Mouse (Mus musculus) ES-Bruce4 (cell line): Measurements from ENCODE around the gene Shisa8. TPM values are rescaled to one million over a fixed set of nuclear protein-coding genes. Genes with fewer than 3 reads are reported as not detected.

Experiments
- H3K27ac ChIP-seq: 2 replicates; pipeline ENCODE4 v1.5.1; 2012; ENCODE audit warnings: low read length, inconsistent platforms; ENCODE audit not compliant: insufficient read depth
- H3K27me3 ChIP-seq: 2 replicates; pipeline ENCODE4 v1.6.1; 2012; ENCODE audit warnings: mild to moderate bottlenecking, low read length, inconsistent platforms; ENCODE audit not compliant: control insufficient read depth, poor library complexity, insufficient read depth, severe bottlenecking
- H3K36me3 ChIP-seq: 2 replicates; pipeline ENCODE4 v1.6.1; 2012; ENCODE audit warnings: inconsistent platforms, mild to moderate bottlenecking, low read length, moderate library complexity; ENCODE audit not compliant: control insufficient read depth, poor library complexity, insufficient read depth, severe bottlenecking
- H3K4me1 ChIP-seq: one replicate; pipeline ENCODE4 v1.8.1; 2011; ENCODE audit warnings: low read length; ENCODE audit not compliant: control insufficient read depth, insufficient read depth
- H3K4me3 ChIP-seq: 2 replicates; pipeline ENCODE4 v1.5.1; 2011; ENCODE audit warnings: low read depth, mild to moderate bottlenecking, low read length
- H3K9ac ChIP-seq: 2 replicates; pipeline ENCODE4 v1.6.1; 2012; ENCODE audit warnings: low read depth, mild to moderate bottlenecking, inconsistent platforms; ENCODE audit not compliant: poor library complexity, severe bottlenecking
- H3K9me3 ChIP-seq: replicated peaks from 2 replicates; pipeline ENCODE4 v1.6.1; 2012; ENCODE audit warnings: mild to moderate bottlenecking, low read length, inconsistent platforms; ENCODE audit not compliant: control insufficient read depth, poor library complexity, insufficient read depth, severe bottlenecking
- CTCF ChIP-seq: IDR thresholded peaks from one replicate; pipeline ENCODE4 v1.8.1; 2011; ENCODE audit warnings: low read depth, low read length
- EP300 ChIP-seq: IDR thresholded peaks from 2 replicates; pipeline ENCODE4 v1.6.1; 2011; ENCODE audit warnings: low read depth, low read length; ENCODE audit not compliant: insufficient read depth
- POLR2A ChIP-seq: IDR thresholded peaks from one replicate; pipeline ENCODE4 v1.8.1; 2011; ENCODE audit warnings: low read length; ENCODE audit not compliant: insufficient read depth
- polyA plus RNA-seq: library from polyadenylated mRNA; stranded (reverse); fragments of >200 nt; gene quantifications from 2 replicates; pipeline ENCODE4 v1.2.4, GENCODE M21; 2011; ENCODE audit warnings: low read depth; ENCODE audit not compliant: missing spikeins, insufficient read depth, insufficient read length

Shisa8 gene
- polyA plus RNA-seq, 1 experiment: 7.4 TPM

DNA sequence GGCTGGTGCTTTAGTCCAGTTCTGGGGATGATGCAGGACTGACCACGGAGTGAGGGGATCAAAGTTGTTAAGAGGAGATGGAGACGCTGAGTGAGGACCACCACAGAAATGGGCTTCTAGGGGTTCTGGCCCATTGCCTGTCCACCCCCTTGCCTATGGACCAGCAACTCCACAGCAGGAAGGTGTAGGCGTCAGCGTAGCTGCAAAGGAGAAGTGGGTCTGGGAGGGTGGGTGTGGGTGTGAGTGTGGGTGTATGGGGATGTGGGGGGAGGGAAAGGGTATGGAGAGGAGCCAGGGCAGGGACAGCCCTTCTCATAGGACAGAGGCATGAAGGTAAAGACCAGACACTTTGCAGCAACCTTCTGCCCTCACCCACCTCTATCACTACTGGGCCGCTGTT is 13.2 kb upstream of the Shisa8 start:
- Histone ChIP-seq H3K9me3 (no peaks in the 10 kb centered on the region), H3K4me3 (no peak overlapping the region), H3K9ac (no peak overlapping the region), H3K27ac (no peak overlapping the region), H3K4me1 (peaks cover 6% of the 10 kb centered on the region), H3K36me3 (no peaks in the 10 kb centered on the region), H3K27me3 (no peaks in the 10 kb centered on the region)
- no peak for TF ChIP-seq CTCF
- TF ChIP-seq POLR2A: no peak
- TF ChIP-seq EP300: no peak

GRCm38 (mm10) chr15:82224602-82225215 is 12.1 kb upstream of the Shisa8 start:
- Histone ChIP-seq H3K4me1 (peaks cover 10% of the 10 kb centered on the region), H3K9me3 (no peaks in the 10 kb centered on the region), H3K27ac (no peak overlapping the region), H3K9ac (no peak overlapping the region), H3K4me3 (no peak overlapping the region), H3K27me3 (no peaks in the 10 kb centered on the region), H3K36me3 (no peaks in the 10 kb centered on the region)
- TF ChIP-seq POLR2A (no peak), CTCF (no peak), EP300 (no peak)

DNA sequence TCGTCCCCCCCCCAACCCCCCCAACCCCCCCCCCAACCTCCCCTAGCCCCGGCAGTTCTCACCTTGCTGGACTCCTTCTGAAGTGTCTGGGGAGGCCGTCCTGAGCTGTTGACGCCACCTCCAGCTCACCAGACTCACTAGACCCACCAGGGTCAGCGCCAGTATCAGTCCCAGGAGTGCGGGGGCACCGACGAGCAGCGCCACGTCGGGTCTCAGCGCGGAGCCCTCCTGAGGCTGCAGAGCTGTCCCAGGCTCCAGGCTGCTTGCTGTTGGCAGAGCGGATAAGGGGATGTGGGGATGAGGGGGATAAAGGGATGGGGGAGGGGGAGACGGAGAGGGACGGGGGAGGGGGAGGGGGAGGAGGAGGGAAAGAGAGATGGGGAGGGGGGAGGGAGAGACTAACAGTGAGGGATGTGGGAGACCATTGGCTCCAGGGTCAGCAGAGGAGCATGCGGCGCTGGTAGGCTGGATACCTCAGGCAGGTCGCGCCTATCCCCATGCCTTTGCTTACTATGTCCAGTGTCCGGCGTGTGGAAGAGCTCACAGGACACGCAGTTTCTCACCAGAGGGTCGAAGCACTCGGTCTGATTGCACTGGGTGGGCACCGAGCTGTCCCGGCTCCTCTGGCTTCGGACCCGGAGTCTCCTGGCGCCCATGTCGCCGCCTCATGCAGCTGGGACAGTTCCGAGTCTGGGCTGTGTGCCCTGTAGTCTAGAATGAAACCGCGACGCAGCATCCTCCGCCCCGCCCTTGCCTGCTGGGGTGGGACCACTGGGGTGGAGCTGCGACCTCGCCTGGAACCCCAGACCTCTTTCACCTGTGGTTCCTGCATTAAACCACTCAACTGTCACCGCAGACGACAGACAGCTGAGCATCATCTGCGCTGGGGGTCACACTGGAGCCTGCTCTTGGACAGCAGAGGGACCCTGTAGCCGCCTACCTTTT is 11.3 kb upstream of the Shisa8 start, which contains the start of gene Tnfrsf13c:
Tnfrsf13c (minus strand) TSS at position 713 of the 945 bp plus-strand sequence.
- H3K9ac ChIP-seq: no peak within 1 kb of the TSS
- no peaks in the 10 kb centered on the region for H3K27me3 ChIP-seq
- TF ChIP-seq CTCF: no peak
- no peak for TF ChIP-seq POLR2A
- no peak for TF ChIP-seq EP300
- H3K36me3 ChIP-seq: no peaks in the 10 kb centered on the region
- no peak within 1 kb of the TSS for H3K27ac ChIP-seq
- H3K4me1 ChIP-seq: peaks cover 13% of the 10 kb centered on the region
- peak within 1 kb of the TSS; percentile 58 for H3K4me3 ChIP-seq
- H3K9me3 ChIP-seq: no peaks in the 10 kb centered on the region

DNA sequence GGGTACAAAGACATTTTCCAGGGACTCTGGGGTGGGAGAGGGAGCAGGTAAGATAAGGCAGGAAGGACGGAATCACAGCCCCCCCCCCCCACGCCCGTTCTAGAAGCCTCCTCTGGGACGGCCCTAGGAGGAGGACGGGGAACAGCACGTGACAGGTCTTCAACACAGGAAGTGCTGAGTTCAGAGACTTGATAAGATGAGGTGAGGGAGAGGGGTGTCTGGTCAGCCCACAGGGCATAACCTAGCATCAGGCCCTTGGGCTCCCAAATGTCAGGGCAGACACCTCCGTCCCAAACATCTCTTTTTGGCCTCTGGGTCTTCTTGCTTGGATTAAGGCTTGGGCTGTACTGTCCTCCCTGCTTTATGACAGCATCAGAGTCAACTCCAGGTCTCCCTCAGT is 10.6 kb upstream of the Shisa8 start:
- Histone ChIP-seq H3K4me3 (no peak overlapping the region), H3K27ac (no peak overlapping the region), H3K36me3 (no peaks in the 10 kb centered on the region), H3K9ac (no peak overlapping the region), H3K27me3 (no peaks in the 10 kb centered on the region), H3K4me1 (peaks cover 13% of the 10 kb centered on the region), H3K9me3 (no peaks in the 10 kb centered on the region)
- no peak for TF ChIP-seq POLR2A
- no peak for TF ChIP-seq EP300
- no peak for TF ChIP-seq CTCF

- no peak overlapping the region for H3K27ac ChIP-seq
Measured at GRCm38 (mm10) chr15:82221104-82221860, 8.7 kb upstream of the Shisa8 start.

DNA sequence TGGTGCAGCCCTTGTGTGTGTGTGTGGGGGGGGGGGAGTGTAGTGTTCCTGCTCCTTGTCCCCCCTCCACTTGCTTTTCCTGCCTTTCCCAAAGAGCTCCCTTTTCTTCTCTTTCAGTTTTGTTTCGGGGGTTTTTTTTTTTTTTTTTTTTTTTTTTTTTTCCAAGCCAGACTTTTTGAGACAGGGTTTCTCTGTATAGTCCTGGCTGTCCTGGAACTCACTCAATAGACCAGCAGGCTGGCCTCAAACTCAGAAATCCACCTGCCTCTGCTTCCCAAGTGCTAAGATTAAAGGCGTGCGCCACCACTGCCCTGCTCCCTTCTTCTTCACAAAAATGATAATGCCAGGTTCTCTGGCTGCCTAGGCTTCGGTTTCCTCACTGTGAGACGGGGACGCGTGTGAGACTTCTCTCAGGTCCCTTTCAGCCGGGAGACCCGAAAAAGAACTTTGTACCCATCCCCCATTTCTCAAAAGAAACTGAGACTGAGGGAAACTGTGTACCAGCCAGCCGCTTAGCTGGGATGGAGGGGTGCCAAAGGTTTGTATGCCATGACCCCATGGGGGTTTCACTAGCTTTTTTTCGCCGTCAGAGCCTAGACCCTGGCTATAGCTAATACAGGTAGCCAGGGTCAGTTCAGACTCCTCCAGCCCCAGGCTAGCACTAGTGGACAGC is 7.5 kb upstream of the Shisa8 start:
- H3K4me1 ChIP-seq: peaks cover 18% of the 10 kb centered on the region

More at GRCm38 (mm10) chr15:82221104-82221860, 8.7 kb upstream of the Shisa8 start:
- no peaks in the 10 kb centered on the region for H3K27me3 ChIP-seq
- H3K9ac ChIP-seq: no peak overlapping the region
- H3K36me3 ChIP-seq: no peaks in the 10 kb centered on the region
- TF ChIP-seq CTCF (peak; percentile 51), POLR2A (no peak)
- H3K4me3 ChIP-seq: no peak overlapping the region
- no peaks in the 10 kb centered on the region for H3K9me3 ChIP-seq
- H3K4me1 ChIP-seq: peaks cover 13% of the 10 kb centered on the region

More for the DNA sequence above, 7.5 kb upstream of the Shisa8 start:
- no peaks in the 10 kb centered on the region for H3K36me3 ChIP-seq
- no peak for TF ChIP-seq EP300
- TF ChIP-seq POLR2A: no peak
- TF ChIP-seq CTCF: no peak
- H3K9me3 ChIP-seq: no peaks in the 10 kb centered on the region
- H3K27ac ChIP-seq: no peak overlapping the region
- no peak overlapping the region for H3K9ac ChIP-seq
- no peak overlapping the region for H3K4me3 ChIP-seq
- no peaks in the 10 kb centered on the region for H3K27me3 ChIP-seq
